Mouse (Mus musculus) midbrain, embryonic 16.5 days (tissue): ENCODE data around the gene Hipk2. TPM values are rescaled to one million over a fixed set of nuclear protein-coding genes. Genes with fewer than 3 reads are reported as not detected.
A peak's percentile ranks its signal among the peaks of the same experiment; 100 is the strongest.

ENCODE experiments used
- ATAC-seq: fragments of 200-750 bp; cut with Nextera tagmentation; 2 replicates; pipeline ENCODE4 v1.8.0; 2017; ENCODE audit warnings: moderate TSS enrichment
- H3K27ac ChIP-seq: fragments of 300-500 bp; sonication (generic); 2 replicates; pipeline ENCODE4 v1.5.1; 2014; ENCODE audit warnings: mild to moderate bottlenecking, low read length, mixed read lengths
- H3K27me3 ChIP-seq: fragments of 300-500 bp; sonication (generic); 2 replicates; pipeline ENCODE4 v1.6.1; 2014; ENCODE audit warnings: low read depth, low read length, mixed read lengths; ENCODE audit not compliant: control insufficient read depth, insufficient read depth
- H3K36me3 ChIP-seq: fragments of 300-500 bp; sonication (generic); 2 replicates; pipeline ENCODE4 v1.6.1; 2014; ENCODE audit warnings: mild to moderate bottlenecking, low read length, moderate library complexity, mixed read lengths; ENCODE audit not compliant: control insufficient read depth, insufficient read depth
- H3K4me1 ChIP-seq: fragments of 300-500 bp; sonication (generic); 2 replicates; pipeline ENCODE4 v1.6.1; 2014; ENCODE audit warnings: mild to moderate bottlenecking, low read length, mixed read lengths; ENCODE audit not compliant: control insufficient read depth, insufficient read depth
- H3K4me2 ChIP-seq: fragments of 300-500 bp; sonication (generic); 2 replicates; pipeline ENCODE4 v1.6.1; 2014; ENCODE audit warnings: mild to moderate bottlenecking, low read length, mixed read lengths
- H3K4me3 ChIP-seq: fragments of 300-500 bp; sonication (generic); 2 replicates; pipeline ENCODE4 v1.5.1; 2014; ENCODE audit warnings: low read depth, mild to moderate bottlenecking, low read length, moderate library complexity, mixed read lengths
- H3K9ac ChIP-seq: fragments of 300-500 bp; sonication (generic); 2 replicates; pipeline ENCODE4 v1.6.1; 2014; ENCODE audit warnings: low read depth, low read length, mixed read lengths
- H3K9me3 ChIP-seq: fragments of 300-500 bp; sonication (generic); replicated peaks from 2 replicates; pipeline ENCODE4 v1.6.1; 2014; ENCODE audit warnings: mild to moderate bottlenecking, low read length, mixed read lengths; ENCODE audit not compliant: control insufficient read depth, poor library complexity, severe bottlenecking
- WGBS: fragments of 180-500 bp; shearing (Covaris S2); extraction: QIAGEN DNeasy Blood & Tissue Kit; methylation state at CpG from one replicate; pipeline ENCODE4 v1.1.7; 2014; 5-methylcytosine and 5-hydroxymethylcytosine counted together
- polyA plus RNA-seq: library from polyadenylated mRNA; unstranded; fragments of >200 nt; fragmentation: Nextera tagmentation; extraction: Ambion mirVana; gene quantifications from 2 replicates; pipeline ENCODE4 v1.2.1, GENCODE M21; 2015

Hipk2 gene
- polyA plus RNA-seq, 1 experiment from 2014 or later, result 32.7 TPM

GRCm38 (mm10) chr6:38875258-38876070, 501 bp downstream of the Hipk2 start, which contains the start of gene Tbxas1:
Gene Tbxas1 (plus strand): TSS chr6:38875404.
- peak within 1 kb of the TSS; percentile 99 for H3K27ac ChIP-seq
- no peaks in the 10 kb centered on the region for H3K27me3 ChIP-seq
- H3K4me3 ChIP-seq, result peak within 1 kb of the TSS; percentile 100
- ATAC-seq, result peak; percentile 36
- no peaks in the 10 kb centered on the region for H3K36me3 ChIP-seq
- peaks cover 37% of the 10 kb centered on the region for H3K4me1 ChIP-seq
- under 1% methylated on average over 52 of the region's 77 CpGs for WGBS
- H3K9me3 ChIP-seq, result no peaks in the 10 kb centered on the region
- H3K4me2 ChIP-seq, result peak within 1 kb of the TSS; percentile 78
- H3K9ac ChIP-seq, result peak within 1 kb of the TSS; percentile 100

GRCm38 (mm10) chr6:38874565-38875257, 1.3 kb downstream of the Hipk2 start:
- peak overlapping the region; percentile 100 for H3K9ac ChIP-seq
- WGBS, result under 1% methylated on average over 23 of the region's 23 CpGs
- ATAC-seq, result no peak
- H3K9me3 ChIP-seq, result no peaks in the 10 kb centered on the region
- peak overlapping the region; percentile 78 for H3K4me2 ChIP-seq
- no peaks in the 10 kb centered on the region for H3K27me3 ChIP-seq
- peak overlapping the region; percentile 99 for H3K27ac ChIP-seq
- H3K4me3 ChIP-seq, result peak overlapping the region; percentile 100
- H3K36me3 ChIP-seq, result no peaks in the 10 kb centered on the region
- H3K4me1 ChIP-seq, result peaks cover 42% of the 10 kb centered on the region

- H3K27me3 ChIP-seq, result no peaks in the 10 kb centered on the region
- H3K4me2 ChIP-seq, result peak overlapping the region; percentile 78
- H3K4me3 ChIP-seq, result peak overlapping the region; percentile 100
- no peaks in the 10 kb centered on the region for H3K9me3 ChIP-seq
- peaks cover 42% of the 10 kb centered on the region for H3K4me1 ChIP-seq
- peak overlapping the region; percentile 100 for H3K9ac ChIP-seq
- H3K27ac ChIP-seq, result 0 out of 2 replicates have a peak overlapping the region, but pooled peaks have one; percentile 39
- H3K36me3 ChIP-seq, result no peaks in the 10 kb centered on the region
- ATAC-seq, result no peak
- 2% methylated on average over 8 of the region's 8 CpGs for WGBS
Observed at GRCm38 (mm10) chr6:38874035-38874434, 1.9 kb downstream of the Hipk2 start.

GRCm38 (mm10) chr6:38873316-38873715, 2.6 kb downstream of the Hipk2 start:
- ATAC-seq, result no peak
- H3K9ac ChIP-seq, result no peak overlapping the region; the same call in none of the 2 replicates
- H3K4me1 ChIP-seq, result peaks cover 42% of the 10 kb centered on the region
- peak overlapping the region; percentile 78 for H3K4me2 ChIP-seq
- H3K4me3 ChIP-seq, result peak overlapping the region; percentile 100
- 59% methylated on average over 1 of the region's 1 CpGs for WGBS
- H3K9me3 ChIP-seq, result no peaks in the 10 kb centered on the region
- no peaks in the 10 kb centered on the region for H3K36me3 ChIP-seq
- H3K27ac ChIP-seq, result no peak overlapping the region
- H3K27me3 ChIP-seq, result no peaks in the 10 kb centered on the region

GRCm38 (mm10) chr6:38871051-38871450, 4.9 kb downstream of the Hipk2 start:
- WGBS, result 16% methylated on average over 7 of the region's 7 CpGs
- H3K9me3 ChIP-seq, result no peaks in the 10 kb centered on the region
- no peak overlapping the region for H3K27ac ChIP-seq
- H3K27me3 ChIP-seq, result no peaks in the 10 kb centered on the region
- H3K4me3 ChIP-seq, result no peak overlapping the region
- H3K4me2 ChIP-seq, result 0 out of 2 replicates have a peak overlapping the region, but pooled peaks have one; percentile 17
- no peaks in the 10 kb centered on the region for H3K36me3 ChIP-seq
- H3K9ac ChIP-seq, result no peak overlapping the region
- H3K4me1 ChIP-seq, result peaks cover 45% of the 10 kb centered on the region
- ATAC-seq, result no peak

- no peak overlapping the region for H3K9ac ChIP-seq
- 2% methylated on average over 2 of the region's 2 CpGs for WGBS
- no peaks in the 10 kb centered on the region for H3K27me3 ChIP-seq
- no peaks in the 10 kb centered on the region for H3K36me3 ChIP-seq
- no peak for ATAC-seq
- H3K4me1 ChIP-seq, result peaks cover 45% of the 10 kb centered on the region
- no peak overlapping the region for H3K4me3 ChIP-seq
- no peaks in the 10 kb centered on the region for H3K9me3 ChIP-seq
- no peak overlapping the region for H3K4me2 ChIP-seq
- no peak overlapping the region for H3K27ac ChIP-seq
Observed at GRCm38 (mm10) chr6:38870070-38870469, 5.9 kb downstream of the Hipk2 start.

GRCm38 (mm10) chr6:38868974-38869373, 7.0 kb downstream of the Hipk2 start:
- peaks cover 45% of the 10 kb centered on the region for H3K4me1 ChIP-seq
- no peak for ATAC-seq
- 100% methylated on average over 1 of the region's 1 CpGs for WGBS

GRCm38 (mm10) chr6:38867291-38867690, 8.7 kb downstream of the Hipk2 start:
- Histone ChIP-seq H3K27me3 (no peaks in the 10 kb centered on the region), H3K4me2 (no peak overlapping the region), H3K9me3 (no peaks in the 10 kb centered on the region), H3K9ac (no peak overlapping the region), H3K4me3 (no peak overlapping the region), H3K4me1 (peaks cover 30% of the 10 kb centered on the region), H3K27ac (no peak overlapping the region), H3K36me3 (no peaks in the 10 kb centered on the region)
- ATAC-seq, result no peak
- WGBS, result 17% methylated on average over 1 of the region's 1 CpGs

More at GRCm38 (mm10) chr6:38868974-38869373, 7.0 kb downstream of the Hipk2 start:
- H3K9me3 ChIP-seq, result no peaks in the 10 kb centered on the region
- no peak overlapping the region for H3K27ac ChIP-seq
- H3K27me3 ChIP-seq, result no peaks in the 10 kb centered on the region
- H3K4me3 ChIP-seq, result no peak overlapping the region
- H3K9ac ChIP-seq, result no peak overlapping the region
- H3K4me2 ChIP-seq, result no peak overlapping the region
- no peaks in the 10 kb centered on the region for H3K36me3 ChIP-seq

GRCm38 (mm10) chr6:38866761-38867160, 9.2 kb downstream of the Hipk2 start:
- Histone ChIP-seq H3K9ac (no peak overlapping the region), H3K27ac (no peak overlapping the region), H3K27me3 (no peaks in the 10 kb centered on the region), H3K4me2 (no peak overlapping the region), H3K4me1 (peaks cover 25% of the 10 kb centered on the region), H3K9me3 (no peaks in the 10 kb centered on the region), H3K4me3 (no peak overlapping the region), H3K36me3 (no peaks in the 10 kb centered on the region)
- no peak for ATAC-seq
- 83% methylated on average over 2 of the region's 2 CpGs for WGBS
